Mouse (Mus musculus): ENCODE data around the gene Kcnj3.
"Not testable (repeated sequence)": the region's sequence is repeated elsewhere in the genome, so short reads cannot be mapped to it uniquely, and the experiment has no call there.

Kcnj3 gene

DNA sequence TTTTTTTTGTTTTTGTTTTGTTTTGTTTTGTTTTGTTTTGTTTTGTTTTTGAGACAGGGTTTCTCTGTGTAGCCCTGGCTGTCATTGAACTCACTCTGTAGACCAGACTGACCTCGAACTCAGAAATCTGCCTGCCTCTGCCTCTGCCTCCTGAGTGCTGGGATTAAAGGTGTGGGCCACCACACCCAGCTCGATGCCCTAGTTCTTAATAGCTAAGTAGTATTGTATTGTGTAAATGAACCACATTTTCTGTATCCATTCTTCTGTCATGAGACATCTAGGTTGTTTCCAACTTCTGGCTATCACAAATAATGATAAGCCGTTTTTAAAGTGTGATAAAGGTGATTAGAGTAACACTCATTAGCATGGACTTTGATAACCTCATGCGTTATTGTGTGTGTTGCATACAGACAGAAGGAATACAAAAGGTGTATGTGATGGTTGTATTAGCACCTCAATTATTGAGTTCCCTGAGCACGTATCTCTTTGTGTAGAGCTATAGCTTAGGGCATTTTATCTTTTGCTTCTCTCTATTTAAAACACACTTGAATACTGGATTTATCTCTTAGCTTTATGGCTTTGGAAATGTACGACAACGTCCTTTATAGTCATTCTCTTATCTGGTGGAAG, 49.8 kb downstream of the Kcnj3 start:
- in situ Hi-C loops (cut with MboI; ENCODE audit: low pct_unique_long_range_greater_than_20kb in 1 of 2, low sequenced_read_pairs in 2 of 2, unreplicated experiment in 1 of 2): not testable (repeated sequence)

DNA sequence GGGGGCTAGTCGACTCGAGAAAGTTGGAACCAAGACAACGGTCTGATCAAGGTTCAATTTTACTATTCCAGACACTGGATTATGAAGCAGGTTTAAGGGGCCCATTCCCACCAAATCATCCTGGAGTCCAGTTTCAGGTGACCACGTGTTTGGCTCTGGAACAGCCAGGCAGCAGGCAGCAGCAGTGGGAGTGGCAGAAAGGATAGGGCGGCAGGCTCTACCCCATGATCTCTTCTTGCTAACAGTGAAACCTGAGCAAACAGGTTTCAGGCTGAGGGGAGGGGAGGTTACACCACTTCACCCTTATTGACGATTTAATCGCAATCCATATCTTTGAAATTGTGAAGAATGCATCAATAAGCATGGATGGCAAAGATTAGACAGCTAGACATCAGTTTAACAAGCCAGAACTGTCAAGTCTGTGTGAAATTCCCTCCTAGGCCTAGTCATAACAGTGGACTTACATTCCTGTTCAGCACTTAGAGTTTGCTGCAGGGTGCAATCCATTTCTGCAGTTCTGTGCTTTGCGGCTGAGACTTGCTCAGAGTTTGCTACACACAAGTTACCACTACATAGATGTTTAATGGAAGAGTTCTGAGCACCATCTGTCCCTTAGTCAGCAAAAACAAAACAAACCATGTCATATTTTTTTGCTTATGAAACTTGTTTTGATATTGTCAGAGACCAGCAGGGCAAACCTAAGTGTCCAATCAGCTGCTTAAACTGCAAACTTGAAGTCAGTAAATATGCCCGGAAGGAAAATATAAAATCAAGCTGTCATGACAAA, 67.8 kb downstream of the Kcnj3 start:
- in situ Hi-C loops (cut with MboI; ENCODE audit: low pct_unique_long_range_greater_than_20kb in 1 of 2, low sequenced_read_pairs in 2 of 2, unreplicated experiment in 1 of 2): no loop called here

- in situ Hi-C loops (cut with MboI; ENCODE audit: low pct_unique_long_range_greater_than_20kb in 1 of 2, low sequenced_read_pairs in 2 of 2, unreplicated experiment in 1 of 2): no loop called here
These were observed 69.9 kb downstream of the Kcnj3 start for GRCm38 (mm10) chr2:55505712-55506111.

DNA sequence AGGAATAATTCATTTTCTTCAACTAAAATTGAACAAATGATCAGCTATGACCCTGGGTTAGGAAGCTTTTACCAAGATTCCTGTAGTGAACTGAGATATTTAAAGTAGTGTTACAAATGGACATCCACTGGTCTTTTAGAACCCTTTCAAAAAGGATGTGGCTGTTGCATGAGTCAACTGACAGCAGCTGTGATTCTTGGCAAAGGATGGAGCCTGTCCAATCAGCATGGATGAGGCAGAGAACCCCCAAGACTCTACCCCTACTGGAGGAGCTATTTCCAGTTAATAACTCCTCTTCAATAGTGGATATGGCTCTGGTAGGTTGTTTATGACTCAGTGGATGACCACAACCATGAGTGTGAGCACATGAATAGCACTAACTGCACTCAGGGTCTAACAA, 81.5 kb downstream of the Kcnj3 start:
- in situ Hi-C loops (cut with MboI; ENCODE audit: low pct_unique_long_range_greater_than_20kb in 1 of 2, low sequenced_read_pairs in 2 of 2, unreplicated experiment in 1 of 2): no loop called here

DNA sequence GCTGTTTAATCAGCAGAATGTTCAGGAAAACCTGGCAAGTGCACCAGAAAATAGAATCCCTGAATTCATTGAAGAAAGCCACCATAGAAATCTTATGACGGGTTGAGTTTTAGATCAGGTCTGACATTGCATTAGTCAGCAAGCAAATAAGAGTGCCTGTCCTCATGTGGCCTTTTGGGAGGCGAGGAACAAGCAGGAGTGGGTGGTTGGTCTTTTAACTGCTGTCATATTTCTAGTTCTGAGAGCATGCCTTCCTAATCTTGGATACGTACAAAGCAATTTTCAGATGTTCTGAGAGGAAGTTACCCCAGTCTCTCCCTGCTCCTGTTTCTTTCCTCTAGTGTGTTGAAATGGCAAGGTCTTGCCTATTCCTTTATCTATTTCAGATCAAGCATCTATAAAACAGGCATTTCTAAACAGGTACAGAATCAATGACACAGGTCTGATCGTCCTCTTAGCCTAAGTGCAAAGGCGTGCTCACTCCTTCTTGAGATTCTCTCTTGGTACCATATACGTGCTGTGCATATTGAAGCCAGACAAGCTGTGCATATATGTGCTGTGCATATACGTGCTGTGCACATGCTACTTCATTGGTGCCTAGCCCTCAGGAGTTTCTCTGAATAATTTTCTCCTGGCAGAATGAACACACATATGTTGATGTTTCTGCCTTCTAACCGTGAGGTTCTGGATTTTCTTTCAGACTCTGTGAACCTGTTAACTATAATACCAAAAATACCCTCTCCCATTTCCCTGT, 97.1 kb downstream of the Kcnj3 start:
- in situ Hi-C loops (cut with MboI; ENCODE audit: low pct_unique_long_range_greater_than_20kb in 1 of 2, low sequenced_read_pairs in 2 of 2, unreplicated experiment in 1 of 2): no loop called here

DNA sequence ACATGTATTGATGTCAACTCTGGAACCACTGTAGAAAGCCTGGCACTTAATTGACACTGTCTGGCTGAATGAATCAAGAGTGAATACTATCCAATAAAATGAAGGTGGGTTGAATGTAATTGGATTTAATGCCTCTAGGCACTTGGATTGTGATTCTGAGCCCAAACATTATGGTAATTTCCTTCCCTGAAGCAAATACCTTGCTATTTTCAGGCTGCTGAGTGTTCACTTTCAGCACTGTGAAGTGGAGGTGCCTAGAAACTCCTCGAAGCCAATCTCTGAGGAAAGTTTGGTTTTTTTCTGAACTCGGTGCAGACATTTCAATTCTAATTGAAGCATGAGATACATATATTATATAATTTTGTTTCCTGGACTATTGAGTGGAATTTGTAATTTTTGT, 99.2 kb downstream of the Kcnj3 start:
- in situ Hi-C loops (cut with MboI; ENCODE audit: low pct_unique_long_range_greater_than_20kb in 1 of 2, low sequenced_read_pairs in 2 of 2, unreplicated experiment in 1 of 2): no loop called here

- in situ Hi-C loops (cut with MboI; ENCODE audit: low pct_unique_long_range_greater_than_20kb in 1 of 2, low sequenced_read_pairs in 2 of 2, unreplicated experiment in 1 of 2): no loop called here
These were observed 99.7 kb downstream of the Kcnj3 start for GRCm38 (mm10) chr2:55535482-55535881.

GRCm38 (mm10) chr2:55547612-55548011, 111.8 kb downstream of the Kcnj3 start:
- in situ Hi-C loops (cut with MboI; ENCODE audit: low pct_unique_long_range_greater_than_20kb in 1 of 2, low sequenced_read_pairs in 2 of 2, unreplicated experiment in 1 of 2): no loop called here

DNA sequence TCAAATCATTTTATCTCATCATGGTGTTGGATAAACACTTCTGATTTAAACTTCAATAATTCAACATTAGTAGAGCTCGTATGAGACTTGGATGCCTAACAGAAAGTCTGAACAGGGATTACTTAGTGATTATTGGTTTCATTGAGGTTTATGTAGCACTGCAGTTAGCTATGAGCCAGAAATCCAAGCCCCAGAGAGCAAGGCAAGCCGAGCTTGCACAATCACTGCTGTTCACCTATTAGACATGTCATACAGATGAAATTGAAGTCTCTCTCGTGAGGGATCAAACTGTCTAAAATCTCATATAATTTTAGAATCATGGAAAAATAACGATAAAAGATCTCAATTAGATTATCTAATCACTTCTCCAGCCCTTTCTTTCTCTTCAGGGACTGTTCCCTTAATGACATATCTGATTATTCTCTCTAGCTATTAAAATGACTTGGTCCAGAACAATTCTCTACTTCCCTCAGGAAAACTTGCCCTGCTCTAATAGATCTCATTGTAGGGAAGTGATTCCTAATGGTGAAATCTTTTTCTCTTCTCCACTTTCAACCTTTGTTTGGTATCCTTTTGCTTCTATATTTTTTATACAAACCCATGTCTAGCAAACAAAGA, 122.7 kb downstream of the Kcnj3 start:
- in situ Hi-C loops (cut with MboI; ENCODE audit: low pct_unique_long_range_greater_than_20kb in 1 of 2, low sequenced_read_pairs in 2 of 2, unreplicated experiment in 1 of 2): no loop called here

DNA sequence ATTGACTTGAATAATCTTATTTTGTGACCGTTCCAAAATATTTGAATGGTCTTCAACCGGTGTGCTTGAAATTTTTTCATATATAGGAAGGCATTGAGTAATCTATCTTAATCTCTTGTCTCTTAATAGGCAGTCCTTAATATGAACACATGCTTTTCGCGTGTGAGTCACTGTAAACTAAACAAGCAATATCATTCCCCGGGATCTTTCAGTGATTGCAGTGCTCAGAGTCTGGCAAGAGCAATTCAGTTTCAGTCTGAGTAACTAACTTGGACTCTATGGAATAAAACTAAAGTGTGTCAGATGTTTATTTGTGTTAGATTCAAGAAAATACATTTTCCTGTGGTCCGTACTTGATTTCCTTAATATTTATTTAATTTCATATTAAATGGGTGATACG, 133.5 kb downstream of the Kcnj3 start:
- in situ Hi-C loops (cut with MboI; ENCODE audit: low pct_unique_long_range_greater_than_20kb in 1 of 2, low sequenced_read_pairs in 2 of 2, unreplicated experiment in 1 of 2): no loop called here

GRCm38 (mm10) chr2:55571425-55571824, 135.7 kb downstream of the Kcnj3 start:
- in situ Hi-C loops (cut with MboI; ENCODE audit: low pct_unique_long_range_greater_than_20kb in 1 of 2, low sequenced_read_pairs in 2 of 2, unreplicated experiment in 1 of 2): no loop called here

DNA sequence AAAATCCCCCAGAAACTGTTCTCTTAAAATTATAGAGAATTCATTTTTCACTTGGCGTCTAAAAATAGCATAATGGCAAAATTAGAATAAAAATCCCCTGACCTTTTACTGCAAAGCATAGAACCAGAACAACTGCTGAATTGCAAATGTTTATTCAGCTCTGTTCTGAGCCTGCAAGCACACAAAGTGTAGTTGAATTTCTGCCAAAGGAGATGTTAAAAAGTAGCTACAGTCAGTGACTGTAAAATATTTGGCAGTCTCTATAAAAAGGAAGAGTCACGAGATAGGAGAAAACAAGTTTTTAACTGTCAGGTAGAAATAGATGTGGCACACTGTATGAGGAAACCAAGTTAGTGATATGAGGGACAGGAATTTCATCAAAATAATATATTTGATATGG, 144.5 kb downstream of the Kcnj3 start:
- in situ Hi-C loops (cut with MboI; ENCODE audit: low pct_unique_long_range_greater_than_20kb in 1 of 2, low sequenced_read_pairs in 2 of 2, unreplicated experiment in 1 of 2): no loop called here

DNA sequence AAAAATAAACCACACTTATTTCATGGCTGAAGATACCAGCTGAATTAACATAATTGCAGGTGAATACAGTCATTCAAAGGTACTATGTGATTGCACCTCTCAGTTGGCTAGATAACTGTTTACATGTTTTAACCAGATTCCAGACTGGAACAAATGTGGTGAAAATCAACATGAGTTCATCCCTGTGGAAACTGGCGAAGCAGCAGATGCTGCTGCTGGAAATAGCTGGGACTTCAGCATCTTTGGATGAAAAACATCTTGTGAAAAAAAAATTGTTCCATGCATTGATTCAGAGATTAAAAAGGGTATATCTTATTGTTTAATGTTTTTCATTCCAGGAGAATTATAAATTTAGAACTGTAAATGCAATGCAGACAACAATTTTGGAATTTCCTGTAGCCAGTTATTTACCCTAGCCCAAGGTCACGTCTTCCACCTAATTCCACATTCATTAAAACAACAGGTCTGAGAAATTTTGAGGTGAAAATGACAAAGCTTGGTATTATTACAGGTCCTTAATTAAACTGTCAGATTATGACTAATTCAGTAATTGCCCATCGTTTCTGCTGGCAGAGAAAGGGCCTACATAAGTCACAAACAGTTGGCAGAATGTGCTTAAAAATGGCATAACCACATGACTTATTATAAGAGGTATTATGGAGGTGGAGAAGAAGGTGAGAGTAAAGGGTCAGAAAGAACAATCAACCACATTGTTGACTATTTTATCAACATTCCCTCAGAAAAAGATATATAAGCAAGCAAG, 155.6 kb downstream of the Kcnj3 start:
- in situ Hi-C loops (cut with MboI; ENCODE audit: low pct_unique_long_range_greater_than_20kb in 1 of 2, low sequenced_read_pairs in 2 of 2, unreplicated experiment in 1 of 2): no loop called here
